Mouse (Mus musculus) stomach, embryonic 16.5 days (tissue): ENCODE data around the gene Edar. TPM values are rescaled to one million over a fixed set of nuclear protein-coding genes. Genes with fewer than 3 reads are reported as not detected.

Experiments used
- polyA plus RNA-seq: library from polyadenylated mRNA; unstranded; fragments of >200 nt; fragmentation: Nextera tagmentation; extraction: Ambion mirVana; gene quantifications from 2 replicates; pipeline ENCODE4 v1.2.1, GENCODE M21; 2015

Edar gene
- polyA plus RNA-seq, 1 experiment from 2014 or later, result 3.0 TPM

Other genes starting within 250 kb of the Edar start
- gene Ranbp2, start 228.7 kb downstream of the Edar start, polyA plus RNA-seq, result 21.3 and 23.3 TPM in 2 replicates
- gene Ccdc138, start 177.7 kb downstream of the Edar start, polyA plus RNA-seq, result 6.7 and 6.8 TPM in 2 replicates
- gene Gm17542, start 42.6 kb upstream of the Edar start, polyA plus RNA-seq, result not detected in 2 replicates
- gene Sh3rf3, start 137.7 kb upstream of the Edar start, polyA plus RNA-seq, result 0.55 and 0.79 TPM in 2 replicates